Mouse (Mus musculus) cerebellum, adult 9-10 months (tissue): ENCODE results near the gene Dmrta2.
A peak's percentile ranks its signal among the peaks of the same experiment; 100 is the strongest.

Experiments
- DNase-seq: peaks from one replicate; pipeline ENCODE4 v3.0.0; 2022

Gene Dmrta2

GRCm38 (mm10) chr4:109979461-109980320, 1.8 kb downstream of the Dmrta2 start:
- DNase-seq: no peak

DNA sequence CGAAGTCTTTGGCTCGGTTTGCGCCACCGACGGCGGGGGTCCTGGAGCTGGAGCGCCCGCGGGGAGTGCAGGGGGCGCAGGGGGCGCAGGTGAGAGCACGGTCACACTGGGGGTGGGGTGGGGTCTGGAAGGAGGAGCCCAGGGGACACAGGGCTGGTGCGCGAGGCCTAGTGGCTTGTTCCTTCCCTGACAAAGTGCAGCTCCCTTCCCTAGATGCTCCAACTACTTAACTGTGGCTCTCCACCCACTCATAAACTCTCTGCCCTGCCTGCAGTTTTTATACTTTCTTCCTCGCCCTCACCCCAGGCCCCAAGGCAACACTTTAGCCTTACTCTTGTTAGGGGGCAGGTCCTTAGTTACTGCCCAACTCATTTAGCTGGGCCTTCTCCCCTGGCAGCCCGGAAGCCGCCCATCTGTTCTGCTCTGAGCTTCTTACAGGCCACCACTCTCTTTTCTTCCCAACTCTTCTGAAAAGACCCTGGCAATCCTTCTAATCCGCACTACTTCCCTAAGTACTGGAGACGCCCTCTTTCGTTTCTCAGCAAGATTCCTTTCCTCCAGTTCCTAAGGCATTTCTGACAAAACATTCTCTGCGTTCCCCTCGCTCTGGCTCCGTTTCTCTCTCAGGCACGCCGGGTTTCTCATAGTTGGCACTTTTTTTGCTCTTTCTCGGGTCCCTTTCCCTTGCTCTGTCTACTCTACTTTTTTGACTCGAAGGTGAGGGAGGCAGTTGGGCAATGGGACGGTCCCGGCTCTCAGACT, 2.6 kb downstream of the Dmrta2 start:
- DNase-seq: no peak

DNA sequence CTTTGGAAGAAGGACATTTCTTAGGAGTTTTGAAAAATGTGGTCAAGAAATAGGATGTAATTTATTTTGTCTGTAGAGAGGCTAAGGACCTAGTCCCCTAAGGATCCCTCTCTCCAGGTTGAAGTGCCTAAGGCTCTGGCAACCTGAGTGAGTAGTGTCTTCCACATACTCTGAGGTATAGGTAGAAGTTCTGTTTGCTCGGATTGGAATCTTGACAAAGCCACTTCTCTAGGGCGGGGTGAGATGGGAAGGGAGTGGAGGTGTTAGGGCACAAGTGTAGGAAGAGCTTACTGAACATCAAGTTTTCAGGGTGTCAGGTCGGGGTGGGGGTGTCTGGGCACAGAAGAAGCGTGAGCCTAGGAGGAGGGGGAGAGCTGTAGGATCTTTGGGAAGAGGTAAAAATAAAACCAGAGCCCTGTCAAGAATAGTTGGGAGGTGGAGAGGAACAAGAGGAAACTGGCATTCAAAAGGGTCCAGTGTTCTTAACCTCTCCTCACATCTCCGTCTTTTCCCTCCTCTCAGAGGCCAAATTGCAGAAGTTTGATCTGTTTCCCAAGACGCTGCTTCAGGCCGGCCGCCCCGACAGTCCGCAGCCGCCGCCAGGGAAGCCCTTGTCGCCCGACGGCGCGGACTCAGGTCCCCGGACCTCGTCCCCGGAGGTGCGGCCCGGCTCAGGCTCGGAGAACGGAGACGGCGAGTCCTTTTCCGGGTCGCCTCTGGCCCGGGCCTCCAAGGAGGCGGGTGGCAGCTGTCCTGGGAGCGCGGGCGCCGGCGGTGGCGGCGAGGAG, 3.4 kb downstream of the Dmrta2 start:
- DNase-seq: no peak

GRCm38 (mm10) chr4:109981871-109982680, 4.2 kb downstream of the Dmrta2 start:
- DNase-seq: no peak

DNA sequence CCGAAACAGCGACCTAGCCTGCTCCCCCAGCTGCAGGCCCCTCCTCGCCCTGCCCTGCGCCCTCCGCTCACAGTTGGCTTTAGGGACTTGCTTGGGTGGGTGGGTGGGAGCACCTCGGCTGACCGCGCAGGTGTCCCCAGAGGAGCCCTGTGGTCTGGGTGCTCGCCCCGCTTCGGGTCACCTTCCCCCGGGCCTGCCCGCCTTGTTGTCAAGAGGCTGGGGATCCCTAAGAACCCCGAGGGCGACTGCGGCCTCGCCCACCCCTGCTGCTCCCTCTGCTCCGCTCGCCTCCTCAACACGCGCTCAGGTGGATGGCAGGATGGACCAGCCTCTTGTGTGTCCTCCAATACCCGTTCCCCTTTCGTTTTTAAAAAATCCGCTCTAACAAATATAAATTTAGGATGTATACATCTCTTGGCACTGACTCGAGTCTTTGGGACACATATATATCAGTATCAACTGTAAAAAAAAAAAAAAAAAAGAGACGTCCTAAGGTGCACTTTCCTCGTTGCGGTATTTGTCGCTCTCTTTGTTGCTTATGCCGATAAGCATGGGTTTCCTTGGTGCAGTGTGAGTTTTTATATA, 4.9 kb downstream of the Dmrta2 start:
- no peak for DNase-seq

GRCm38 (mm10) chr4:109983281-109984001, 5.6 kb downstream of the Dmrta2 start:
- no peak for DNase-seq

DNA sequence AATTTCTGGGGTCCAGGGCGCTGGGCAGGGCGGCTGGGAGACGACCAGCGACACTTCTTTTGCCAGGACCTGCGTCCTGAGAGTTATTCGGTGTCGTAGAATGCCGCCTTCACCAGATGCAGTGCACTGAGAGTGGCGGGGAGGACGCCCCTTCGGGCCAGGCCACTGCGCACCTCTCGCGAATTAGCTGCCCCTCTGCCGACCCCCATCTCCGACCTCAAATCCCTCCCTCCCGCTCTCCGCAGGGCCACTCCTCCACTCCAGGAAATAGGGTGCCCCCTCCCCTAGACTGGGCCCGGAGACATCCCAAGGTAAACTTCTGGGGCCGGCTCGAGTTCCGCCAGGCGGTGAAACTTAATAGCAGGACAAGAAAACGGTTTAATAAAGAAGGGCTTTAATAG, 6.2 kb downstream of the Dmrta2 start:
- DNase-seq: no peak

- no peak for DNase-seq
Observed at GRCm38 (mm10) chr4:109984496-109985423, 6.9 kb downstream of the Dmrta2 start.

DNA sequence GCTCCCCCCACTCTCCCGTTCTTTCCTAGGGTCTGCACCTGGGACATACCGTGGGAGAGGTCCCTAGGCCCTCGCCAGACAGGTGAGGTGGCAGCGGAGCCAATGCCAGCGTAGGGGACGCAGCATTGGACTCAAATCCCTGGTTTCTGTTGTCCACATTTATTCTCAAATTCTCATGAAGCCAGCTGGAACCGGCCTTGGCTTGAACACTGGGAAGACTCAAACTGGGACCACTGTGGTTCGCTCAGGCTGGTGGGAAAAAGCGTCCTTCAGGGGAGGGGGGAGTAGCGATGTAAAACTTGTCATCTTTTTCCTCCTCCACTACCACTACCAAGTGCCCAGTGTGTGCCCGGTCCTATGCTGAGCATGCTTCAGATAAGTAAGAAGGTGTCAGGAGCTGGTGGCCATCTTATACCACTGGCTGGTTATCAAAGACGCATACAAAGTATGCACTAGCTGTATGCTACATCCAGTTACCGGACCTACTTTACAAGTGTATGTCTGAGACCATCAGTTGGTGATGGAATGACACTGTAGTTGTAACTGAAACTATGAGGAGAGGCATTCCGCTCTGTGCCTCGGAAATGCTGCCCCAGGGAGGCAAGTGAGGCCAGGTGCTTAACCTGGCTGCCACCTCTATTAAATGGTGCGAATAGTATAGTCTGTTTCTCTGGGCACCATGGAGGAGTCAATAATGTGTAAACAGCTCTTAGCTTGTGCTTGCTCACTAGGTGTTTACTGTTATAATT, 7.7 kb downstream of the Dmrta2 start:
- no peak for DNase-seq

- DNase-seq: no peak
Observed at GRCm38 (mm10) chr4:109986301-109986700, 8.4 kb downstream of the Dmrta2 start.

DNA sequence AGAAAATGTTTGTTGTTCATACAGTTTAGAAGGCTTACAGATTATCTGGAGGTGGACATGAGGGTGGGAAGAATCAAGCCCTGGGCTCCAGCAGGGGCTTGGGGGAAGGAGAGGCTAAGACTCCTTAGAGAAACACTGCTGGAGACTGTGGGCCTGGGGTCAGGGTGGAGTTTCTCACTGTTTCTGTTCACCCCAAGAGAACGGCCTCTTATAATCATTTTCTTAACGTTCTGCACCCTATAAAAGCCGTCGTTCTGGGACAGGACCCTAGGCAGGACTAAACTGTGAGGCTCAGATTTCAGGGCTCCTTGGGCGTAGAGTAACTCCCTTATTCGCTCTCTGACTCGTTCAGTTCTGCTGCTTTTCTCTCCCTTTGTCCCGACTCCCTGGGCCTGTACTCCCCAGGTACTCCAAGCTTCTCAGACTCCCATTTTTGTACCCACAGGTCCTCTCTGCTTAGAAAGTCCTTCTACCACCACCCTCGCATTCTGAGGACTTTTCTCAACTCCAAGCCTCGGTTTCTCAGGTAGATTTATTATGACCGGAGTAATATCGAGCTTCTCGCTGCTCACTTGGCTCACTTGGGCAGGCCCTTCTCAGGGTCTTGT, 9.0 kb downstream of the Dmrta2 start:
- no peak for DNase-seq

- DNase-seq: no peak
Observed at GRCm38 (mm10) chr4:109987560-109988362, 9.9 kb downstream of the Dmrta2 start.

DNA sequence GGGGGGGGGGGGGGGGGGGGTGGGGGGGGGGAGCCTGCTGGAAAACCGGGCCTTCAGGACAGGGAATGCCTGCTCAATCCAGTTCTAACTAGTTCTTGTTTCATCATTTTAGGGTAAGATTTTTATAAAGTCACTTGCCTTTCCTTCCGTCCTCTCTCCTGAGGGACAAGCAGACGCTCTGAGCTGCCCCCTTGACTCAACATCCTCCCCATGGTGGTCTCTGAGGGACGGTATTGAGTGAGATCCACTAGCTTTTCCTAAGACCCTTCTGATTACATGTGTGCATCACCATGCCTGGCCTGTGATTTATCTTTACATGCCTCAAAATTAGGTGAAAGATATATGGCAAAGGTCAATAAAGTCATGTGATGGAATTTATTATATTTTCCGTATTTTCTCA, 10.6 kb downstream of the Dmrta2 start:
- DNase-seq: no peak

DNA sequence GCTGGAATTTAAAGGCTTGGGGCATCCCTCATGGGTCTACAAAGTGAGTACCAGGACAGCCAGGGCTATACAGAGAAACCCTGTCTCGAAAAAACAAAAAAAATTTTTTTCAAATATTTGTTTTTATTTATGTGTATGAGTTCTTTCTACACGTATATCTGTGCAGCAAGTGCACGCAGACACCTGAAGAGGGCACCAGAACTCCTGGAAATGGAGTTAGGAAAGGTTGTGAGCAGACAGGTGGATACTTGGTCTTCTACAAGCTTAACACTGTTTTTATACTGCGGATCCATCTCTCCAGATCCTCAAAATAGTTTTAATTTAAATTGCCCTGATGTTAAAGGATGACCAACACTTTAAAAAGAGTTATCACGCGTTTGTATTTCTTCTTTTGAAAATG, 11.4 kb downstream of the Dmrta2 start:
- no peak for DNase-seq

DNA sequence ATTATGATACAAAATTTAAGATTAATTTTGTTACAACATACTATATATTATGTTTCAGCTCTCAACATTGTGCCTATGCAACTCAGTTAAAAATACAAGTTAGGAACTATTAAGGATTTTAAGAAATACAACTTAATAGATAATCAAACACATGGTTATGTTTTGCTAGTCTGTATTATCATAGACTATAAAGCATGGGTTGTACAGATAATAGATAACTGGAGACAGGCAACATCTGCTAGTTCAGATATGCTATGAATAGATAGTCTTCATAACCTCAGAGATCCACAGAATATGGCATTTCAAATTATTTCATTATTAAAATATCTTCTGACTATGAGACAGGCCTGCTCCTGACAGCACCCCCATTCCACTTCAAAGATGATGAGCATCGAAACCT, 28.2 kb downstream of the Dmrta2 start:
- DNase-seq: no peak

DNA sequence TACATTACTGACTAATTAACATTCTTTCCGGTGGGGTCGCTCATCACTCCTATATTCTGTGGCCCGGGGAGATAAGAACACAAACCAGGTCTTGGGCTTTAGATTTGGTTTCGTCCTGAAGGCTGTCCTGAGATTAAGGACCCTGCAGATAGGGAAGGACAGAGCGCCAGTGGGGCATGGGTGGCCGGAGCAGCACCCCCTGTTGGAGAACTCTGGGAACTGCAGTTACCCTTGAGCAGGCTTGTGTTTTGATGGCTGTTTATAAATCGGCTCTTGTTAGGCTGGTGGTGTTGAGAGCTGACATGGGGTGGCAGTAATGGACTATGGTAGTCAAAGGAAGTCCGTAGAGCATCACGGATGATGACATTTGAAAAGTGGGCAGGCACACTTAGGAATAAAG, 41.3 kb downstream of the Dmrta2 start:
- DNase-seq: no peak

DNA sequence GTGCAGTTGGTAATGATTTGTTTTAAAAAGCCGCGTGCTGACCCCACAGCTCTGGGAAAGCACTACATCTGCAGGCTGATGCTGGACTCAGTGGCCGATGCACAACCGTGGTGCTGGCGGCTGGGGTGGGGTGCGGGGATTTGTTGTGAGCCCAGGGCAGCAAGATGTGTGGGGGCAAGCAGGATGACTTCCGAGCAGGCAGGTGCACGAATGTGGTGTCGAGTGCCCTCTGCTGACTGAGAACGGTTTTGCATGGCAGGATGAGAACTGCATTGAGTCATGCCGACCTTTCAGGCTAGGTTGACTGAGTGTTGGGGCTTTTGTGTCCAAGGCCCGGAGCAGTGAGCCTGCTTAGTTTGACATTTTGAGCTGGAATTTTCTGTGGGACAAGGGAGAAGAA, 42.4 kb downstream of the Dmrta2 start:
- DNase-seq: peak; percentile 61

DNA sequence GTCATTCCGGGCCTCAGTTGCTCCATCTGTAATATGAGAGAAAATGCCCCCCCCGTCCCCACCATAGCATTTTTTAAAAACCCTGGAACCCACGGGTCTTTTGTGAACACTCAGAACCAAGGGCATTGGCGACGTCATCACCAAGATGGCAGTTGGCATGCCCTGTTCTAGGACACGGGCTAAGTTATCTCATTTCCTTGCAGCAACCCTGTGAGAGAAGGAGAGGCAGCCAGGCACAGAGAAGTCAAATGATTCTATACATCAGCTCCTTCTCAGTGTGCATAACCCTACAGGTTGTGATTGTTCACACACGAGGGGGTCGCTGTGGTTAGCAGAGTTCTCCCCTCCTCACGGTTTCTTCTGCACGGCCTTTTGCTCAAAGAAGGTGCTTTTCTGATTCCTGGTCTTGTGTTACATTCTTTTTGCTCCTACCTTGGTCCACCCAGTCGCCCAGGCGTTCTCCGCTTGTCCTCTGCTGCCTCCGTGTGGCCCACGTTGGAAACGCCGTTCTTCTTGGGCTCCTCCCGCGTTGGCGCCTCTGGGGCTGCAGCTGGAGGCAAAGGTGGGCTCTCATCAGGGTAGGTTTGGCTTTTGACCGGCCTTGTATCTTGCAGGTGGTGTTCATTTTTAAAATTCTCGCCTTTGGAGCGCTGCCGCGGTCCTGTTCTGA, 44.2 kb downstream of the Dmrta2 start:
- peak; percentile 63 for DNase-seq
